Mouse (Mus musculus): ENCODE data around the gene Gm3127. TPM values are rescaled to one million over a fixed set of nuclear protein-coding genes. Genes with fewer than 3 reads are reported as not detected.
"Not testable (repeated sequence)": the region's sequence is repeated elsewhere in the genome, so short reads cannot be mapped to it uniquely, and the experiment has no call there.

Gm3127 gene
- polyA plus RNA-seq (2016; fragmentation: Nextera tagmentation; extraction: Ambion mirVana) = not detected in 2 replicates

- H3K4me2 ChIP-seq; H3K27me3 ChIP-seq; H3K27ac ChIP-seq; H3K9ac ChIP-seq (replicated peaks); H3K9me3 ChIP-seq; H3K4me3 ChIP-seq (replicated peaks); H3K36me3 ChIP-seq; ATAC-seq (ENCODE audit: insufficient number of reproducible peaks, insufficient read depth, low FRiP score, low TSS enrichment, low read depth); H3K4me1 ChIP-seq (replicated peaks): not testable (repeated sequence)
- 62% methylated on average over 1 of the region's 2 CpGs for WGBS
Observed at GRCm38 (mm10) chr14:4164730-4165129, at the start of gene Gm3127. Gm3127 (plus strand) TSS chr14:4165030.

GRCm38 (mm10) chr14:4141646-4142045 is 23.2 kb upstream of the Gm3127 start:
- not testable (repeated sequence) for H3K4me2 ChIP-seq; H3K4me1 ChIP-seq (replicated peaks); H3K27ac ChIP-seq; H3K9me3 ChIP-seq; H3K36me3 ChIP-seq; ATAC-seq (ENCODE audit: insufficient number of reproducible peaks, insufficient read depth, low FRiP score, low TSS enrichment, low read depth); H3K4me3 ChIP-seq (replicated peaks); H3K27me3 ChIP-seq; H3K9ac ChIP-seq (replicated peaks)
- 93% methylated on average over 4 of the region's 4 CpGs for WGBS

DNA sequence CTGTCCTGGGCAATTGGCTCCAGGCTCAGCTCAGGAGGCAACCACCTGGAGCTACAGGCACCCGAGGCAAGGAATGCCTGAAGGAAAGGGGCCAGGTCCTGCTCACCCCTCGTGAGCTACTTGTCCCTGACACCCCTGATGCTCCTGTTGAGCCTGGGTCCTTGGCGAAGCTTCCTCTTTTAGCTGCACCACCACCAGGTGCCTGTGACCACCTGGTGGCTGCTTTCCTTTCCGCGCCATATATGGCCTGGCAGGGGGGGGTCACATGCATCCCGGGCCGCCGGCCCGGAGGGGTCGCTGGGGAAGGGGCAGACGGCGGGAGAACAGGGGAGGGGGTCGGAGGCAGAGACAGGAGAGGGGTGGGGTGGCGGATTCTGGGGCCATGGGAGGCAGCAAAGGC is 17.2 kb downstream of the Gm3127 start:
- H3K4me3 ChIP-seq (replicated peaks) = peak overlapping the region; percentile 39
- not testable (repeated sequence) for H3K27ac ChIP-seq; H3K9ac ChIP-seq (replicated peaks); ATAC-seq (ENCODE audit: insufficient number of reproducible peaks, insufficient read depth, low FRiP score, low TSS enrichment, low read depth); H3K36me3 ChIP-seq; H3K27me3 ChIP-seq; H3K9me3 ChIP-seq; H3K4me1 ChIP-seq (replicated peaks)
- peak overlapping the region; percentile 61 for H3K4me2 ChIP-seq
- WGBS = 13% methylated on average over 12 of the region's 14 CpGs

- H3K27ac ChIP-seq; H3K9me3 ChIP-seq; ATAC-seq (ENCODE audit: insufficient number of reproducible peaks, insufficient read depth, low FRiP score, low TSS enrichment, low read depth); H3K27me3 ChIP-seq; H3K9ac ChIP-seq (replicated peaks); H3K36me3 ChIP-seq; H3K4me1 ChIP-seq (replicated peaks): not testable (repeated sequence)
- 15% methylated on average over 44 of the region's 59 CpGs for WGBS
- H3K4me2 ChIP-seq = peak within 1 kb of the TSS; percentile 61
- peak within 1 kb of the TSS; percentile 39 for H3K4me3 ChIP-seq (replicated peaks)
Observed at GRCm38 (mm10) chr14:4182491-4183210, 17.8 kb downstream of the Gm3127 start, which contains the start of gene Gm2974. Gm2974 (plus strand) TSS chr14:4182576.

- not testable (repeated sequence) for H3K4me3 ChIP-seq (replicated peaks); H3K27ac ChIP-seq; H3K4me1 ChIP-seq (replicated peaks); H3K27me3 ChIP-seq; H3K9me3 ChIP-seq; ATAC-seq (ENCODE audit: insufficient number of reproducible peaks, insufficient read depth, low FRiP score, low TSS enrichment, low read depth); H3K36me3 ChIP-seq; H3K9ac ChIP-seq (replicated peaks); H3K4me2 ChIP-seq
- WGBS = 30% methylated on average over 7 of the region's 10 CpGs
Observed at GRCm38 (mm10) chr14:4183375-4183774, 18.5 kb downstream of the Gm3127 start.

Other genes starting within 250 kb of the Gm3127 start
- gene Gm3029, start 233.3 kb upstream of the Gm3127 start, polyA plus RNA-seq (2016; fragmentation: Nextera tagmentation; extraction: Ambion mirVana) = not detected in 2 replicates
- gene Gm3095, start 201.5 kb upstream of the Gm3127 start, polyA plus RNA-seq (2016; fragmentation: Nextera tagmentation; extraction: Ambion mirVana) = not detected in 2 replicates
- not detected in 2 replicates for gene Gm3099, start 166.6 kb upstream of the Gm3127 start, polyA plus RNA-seq (2016; fragmentation: Nextera tagmentation; extraction: Ambion mirVana)
- 0.40 and 0.60 TPM in 2 replicates for gene Gm5796, start 141.1 kb upstream of the Gm3127 start, polyA plus RNA-seq (2016; fragmentation: Nextera tagmentation; extraction: Ambion mirVana)
- not detected in 2 replicates for gene Gm3115, start 80.9 kb upstream of the Gm3127 start, polyA plus RNA-seq (2016; fragmentation: Nextera tagmentation; extraction: Ambion mirVana)
- 0.78 and 1.2 TPM in 2 replicates for gene Gm8108, start 54.5 kb upstream of the Gm3127 start, polyA plus RNA-seq (2016; fragmentation: Nextera tagmentation; extraction: Ambion mirVana)
- gene Gm2974, start 17.5 kb downstream of the Gm3127 start, polyA plus RNA-seq (2016; fragmentation: Nextera tagmentation; extraction: Ambion mirVana) = 0.31 and 0.50 TPM in 2 replicates
- not detected in 2 replicates for gene Gm3138, start 84.6 kb downstream of the Gm3127 start, polyA plus RNA-seq (2016; fragmentation: Nextera tagmentation; extraction: Ambion mirVana)
- gene Gm3149, start 152.3 kb downstream of the Gm3127 start, polyA plus RNA-seq (2016; fragmentation: Nextera tagmentation; extraction: Ambion mirVana) = not detected in 2 replicates
- 0.24 and 0.43 TPM in 2 replicates for gene 2610042L04Rik, start 169.7 kb downstream of the Gm3127 start, polyA plus RNA-seq (2016; fragmentation: Nextera tagmentation; extraction: Ambion mirVana)
- gene Gm3159, start 232.5 kb downstream of the Gm3127 start, polyA plus RNA-seq (2016; fragmentation: Nextera tagmentation; extraction: Ambion mirVana) = not detected in 2 replicates